Mouse (Mus musculus) heart, embryonic 11.5 days (tissue): ENCODE results near the gene Tns1. TPM values are rescaled to one million over a fixed set of nuclear protein-coding genes. Genes with fewer than 3 reads are reported as not detected.

Source experiments
- ATAC-seq: fragments of 200-750 bp; cut with Nextera tagmentation; replicated peaks from 2 replicates; pipeline ENCODE4 v1.8.0; 2017; ENCODE audit warnings: moderate library complexity; ENCODE audit not compliant: insufficient number of reproducible peaks, low FRiP score, low TSS enrichment
- H3K27ac ChIP-seq: fragments of 300-500 bp; sonication (generic); 2 replicates; pipeline ENCODE4 v1.5.1; 2014; ENCODE audit warnings: mild to moderate bottlenecking, low read depth, low read length
- H3K27me3 ChIP-seq: fragments of 300-500 bp; sonication (generic); 2 replicates; pipeline ENCODE4 v1.6.1; 2014; ENCODE audit warnings: mild to moderate bottlenecking, low read length, mixed read lengths; ENCODE audit not compliant: control insufficient read depth, insufficient read depth
- H3K36me3 ChIP-seq: fragments of 300-500 bp; sonication (generic); 2 replicates; pipeline ENCODE4 v1.6.1; 2014; ENCODE audit warnings: mild to moderate bottlenecking, low read length, moderate library complexity, mixed read lengths; ENCODE audit not compliant: control insufficient read depth, insufficient read depth
- H3K4me1 ChIP-seq: fragments of 300-500 bp; sonication (generic); 2 replicates; pipeline ENCODE4 v1.6.1; 2014; ENCODE audit warnings: low read length; ENCODE audit not compliant: control insufficient read depth, insufficient read depth
- H3K4me2 ChIP-seq: fragments of 300-500 bp; sonication (generic); 2 replicates; pipeline ENCODE4 v1.6.1; 2014; ENCODE audit warnings: mild to moderate bottlenecking, moderate library complexity
- H3K4me3 ChIP-seq: fragments of 300-500 bp; sonication (generic); 2 replicates; pipeline ENCODE4 v1.5.1; 2014; ENCODE audit warnings: low read depth, low read length
- H3K9ac ChIP-seq: fragments of 300-500 bp; sonication (generic); 2 replicates; pipeline ENCODE4 v1.6.1; 2014; ENCODE audit warnings: mild to moderate bottlenecking, low read depth, low read length, moderate library complexity
- H3K9me3 ChIP-seq: fragments of 300-500 bp; sonication (generic); replicated peaks from 2 replicates; pipeline ENCODE4 v1.6.1; 2016; ENCODE audit warnings: low read length; ENCODE audit not compliant: control insufficient read depth
- WGBS: fragments of 180-500 bp; shearing (Covaris S2); extraction: QIAGEN DNeasy Blood & Tissue Kit; methylation state at CpG from one replicate; pipeline ENCODE4 v1.1.7; 2014; ENCODE audit not compliant: insufficient replicate concordance; 5-methylcytosine and 5-hydroxymethylcytosine counted together
- polyA plus RNA-seq: library from polyadenylated mRNA; unstranded; fragments of >200 nt; fragmentation: Nextera tagmentation; extraction: Ambion mirVana; gene quantifications from 2 replicates; pipeline ENCODE4 v1.2.1, GENCODE M21; 2014

The Tns1 gene
- polyA plus RNA-seq, 1 experiment from 2014 or later: 75.6 TPM

DNA sequence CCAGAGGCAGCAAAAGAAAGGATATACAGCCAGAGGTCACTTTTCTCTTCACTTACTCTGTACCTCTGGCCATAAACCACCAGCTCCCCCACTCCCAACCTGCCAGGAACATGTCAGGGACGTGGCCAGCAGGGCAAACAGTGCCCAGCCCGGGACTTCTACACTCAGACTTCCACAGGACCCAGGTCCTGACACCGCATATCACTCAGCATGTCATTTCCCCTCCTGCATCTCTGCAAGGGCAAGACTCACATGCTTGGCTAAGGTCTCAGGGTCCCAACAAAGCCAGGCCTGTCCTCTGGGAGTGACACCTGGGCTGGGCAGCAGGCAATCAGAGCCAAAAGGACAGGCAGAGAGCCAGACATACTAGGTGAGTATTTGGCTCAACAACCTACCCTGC is 11.2 kb downstream of the Tns1 start:
- Histone ChIP-seq H3K9ac (no peak overlapping the region), H3K4me3 (no peak overlapping the region), H3K4me2 (no peak overlapping the region), H3K9me3 (no peaks in the 10 kb centered on the region), H3K27me3 (peaks cover 6% of the 10 kb centered on the region), H3K36me3 (no peaks in the 10 kb centered on the region), H3K4me1 (peaks cover 13% of the 10 kb centered on the region), H3K27ac (no peak overlapping the region)
- 44% methylated on average over 3 of the region's 3 CpGs for WGBS
- no peak for ATAC-seq

DNA sequence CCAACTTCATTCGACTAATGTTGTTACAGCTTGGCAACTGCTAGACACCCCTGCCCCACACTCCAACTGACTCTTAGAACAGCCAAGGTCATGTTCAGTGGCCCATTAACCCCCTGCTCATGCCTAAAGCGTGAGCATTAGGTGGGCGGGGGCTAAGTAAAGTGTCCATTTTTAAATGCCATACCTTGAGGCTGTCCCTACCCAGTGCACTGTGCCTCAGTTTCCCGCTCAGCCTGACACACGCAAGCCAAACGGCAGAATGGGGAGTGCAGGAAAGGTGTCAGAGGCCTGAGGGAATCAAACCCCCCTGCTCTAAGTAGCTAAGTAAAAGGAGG is 12.6 kb downstream of the Tns1 start:
- Histone ChIP-seq H3K27ac (no peak overlapping the region), H3K9me3 (no peaks in the 10 kb centered on the region), H3K9ac (no peak overlapping the region), H3K4me2 (no peak overlapping the region), H3K36me3 (no peaks in the 10 kb centered on the region), H3K27me3 (peaks cover 5% of the 10 kb centered on the region), H3K4me3 (no peak overlapping the region), H3K4me1 (peaks cover 16% of the 10 kb centered on the region)
- WGBS: 35% methylated on average over 6 of the region's 6 CpGs
- no peak for ATAC-seq

DNA sequence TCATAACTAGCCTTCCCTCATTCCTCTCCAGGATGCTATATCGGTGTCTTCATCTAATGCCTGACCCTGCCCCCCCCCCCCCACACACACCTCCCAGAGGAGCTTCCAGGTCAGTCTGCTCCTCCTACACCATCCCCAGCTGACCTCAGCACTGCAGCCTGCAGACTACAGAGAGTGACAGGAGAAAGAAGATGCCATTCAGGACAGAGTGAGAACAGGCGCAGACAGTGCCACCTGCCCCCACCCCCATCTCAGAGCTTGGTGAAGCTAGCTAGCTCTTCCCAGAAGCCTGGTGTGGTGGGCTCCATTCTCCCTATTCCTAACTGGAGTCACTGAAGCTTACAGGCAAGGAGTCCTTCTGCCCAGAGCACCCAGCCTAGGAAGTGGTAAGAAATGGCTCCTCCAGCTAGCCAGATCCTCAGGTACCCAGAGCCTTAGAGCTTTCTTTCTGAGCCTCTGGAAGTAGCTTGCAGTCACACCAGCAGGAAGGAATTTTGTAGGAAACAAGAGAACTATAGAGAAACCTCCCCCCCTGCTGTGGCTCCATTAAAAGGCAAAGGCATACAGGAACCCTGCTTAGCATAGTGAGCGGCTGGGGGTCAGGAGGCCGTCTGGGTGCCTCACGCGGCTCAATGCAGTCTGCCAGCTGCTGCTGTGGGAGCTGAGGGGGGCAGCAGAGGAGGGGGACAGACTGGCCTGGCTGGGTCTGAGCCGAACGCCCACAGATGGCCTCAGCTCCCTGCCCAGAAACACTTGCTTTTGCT is 13.1 kb downstream of the Tns1 start:
- 18% methylated on average over 8 of the region's 8 CpGs for WGBS
- Histone ChIP-seq H3K4me2 (no peak overlapping the region), H3K36me3 (no peaks in the 10 kb centered on the region), H3K27me3 (peaks cover 2% of the 10 kb centered on the region; the same call in 1 of the 2 replicates), H3K4me3 (no peak overlapping the region), H3K9me3 (no peaks in the 10 kb centered on the region), H3K4me1 (peaks cover 16% of the 10 kb centered on the region), H3K9ac (no peak overlapping the region), H3K27ac (no peak overlapping the region)
- 0 out of 2 replicates have a peak, but pooled peaks have one; percentile 41 for ATAC-seq

DNA sequence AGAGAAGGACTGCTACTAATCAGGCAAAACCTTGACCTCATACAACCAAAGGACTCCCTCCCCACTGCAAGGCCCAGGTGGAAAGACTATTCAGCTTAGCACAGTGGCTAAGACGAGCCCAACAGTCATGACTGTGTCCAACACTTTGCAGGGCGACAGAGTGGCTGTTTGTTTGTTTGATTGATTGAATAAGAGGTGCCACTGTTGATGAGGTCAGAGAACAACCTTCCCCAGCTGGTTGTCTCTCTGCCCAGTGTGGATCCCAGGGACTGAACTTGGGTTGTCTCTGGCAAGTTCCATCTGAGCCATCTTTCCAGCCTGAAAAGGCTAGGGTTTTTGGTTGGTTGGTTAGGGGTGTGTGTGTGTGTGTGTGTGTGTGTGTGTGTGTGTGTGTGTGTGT is 14.6 kb downstream of the Tns1 start:
- WGBS: 42% methylated on average over 2 of the region's 2 CpGs
- H3K27me3 ChIP-seq: peaks cover 2% of the 10 kb centered on the region; the same call in 1 of the 2 replicates
- ATAC-seq: no peak

DNA sequence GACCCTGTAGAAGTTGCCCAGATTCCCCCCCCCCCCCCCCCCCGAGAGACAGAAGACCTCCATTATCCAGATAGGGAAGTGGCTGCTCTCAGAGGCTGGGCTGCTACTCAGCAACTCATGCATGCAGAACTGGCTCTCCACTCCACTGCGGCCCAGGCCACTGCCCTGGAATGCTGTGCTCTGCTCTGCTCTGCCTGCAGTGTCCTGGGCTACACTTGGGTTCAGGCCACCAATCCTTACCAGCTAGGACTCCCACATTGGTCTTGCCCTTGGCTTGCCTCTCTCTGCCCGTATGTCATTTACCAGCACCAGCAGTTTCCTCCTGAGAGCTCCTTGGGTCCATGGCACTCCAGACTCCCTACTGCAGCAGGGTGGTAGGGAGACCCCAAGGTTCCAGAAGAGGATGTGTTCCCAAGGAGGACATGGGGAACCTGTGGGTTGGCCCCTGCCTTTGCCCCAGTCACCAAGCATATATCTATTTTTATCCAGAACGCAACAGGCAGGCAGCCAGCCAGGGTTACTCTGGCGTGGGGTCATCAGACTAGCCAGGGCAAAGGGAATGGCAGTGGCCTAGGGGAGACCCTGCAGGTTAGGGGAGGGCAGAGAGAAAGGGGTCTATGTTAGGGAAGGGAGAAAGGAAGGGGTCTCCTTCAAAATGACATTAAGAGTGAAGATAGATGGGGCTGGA is 16.2 kb downstream of the Tns1 start:
- H3K27ac ChIP-seq: no peak overlapping the region
- WGBS: 56% methylated on average over 5 of the region's 5 CpGs
- no peaks in the 10 kb centered on the region for H3K36me3 ChIP-seq
- no peak for ATAC-seq
- no peak overlapping the region for H3K4me2 ChIP-seq
- no peaks in the 10 kb centered on the region for H3K9me3 ChIP-seq
- H3K27me3 ChIP-seq: peaks cover 2% of the 10 kb centered on the region; the same call in 1 of the 2 replicates
- no peak overlapping the region for H3K4me3 ChIP-seq
- no peak overlapping the region for H3K9ac ChIP-seq
- H3K4me1 ChIP-seq: peaks cover 31% of the 10 kb centered on the region

More for the DNA sequence above, 14.6 kb downstream of the Tns1 start:
- Histone ChIP-seq H3K4me3 (no peak overlapping the region), H3K4me1 (peaks cover 16% of the 10 kb centered on the region), H3K9ac (no peak overlapping the region), H3K36me3 (no peaks in the 10 kb centered on the region), H3K9me3 (no peaks in the 10 kb centered on the region), H3K27ac (no peak overlapping the region), H3K4me2 (no peak overlapping the region)

DNA sequence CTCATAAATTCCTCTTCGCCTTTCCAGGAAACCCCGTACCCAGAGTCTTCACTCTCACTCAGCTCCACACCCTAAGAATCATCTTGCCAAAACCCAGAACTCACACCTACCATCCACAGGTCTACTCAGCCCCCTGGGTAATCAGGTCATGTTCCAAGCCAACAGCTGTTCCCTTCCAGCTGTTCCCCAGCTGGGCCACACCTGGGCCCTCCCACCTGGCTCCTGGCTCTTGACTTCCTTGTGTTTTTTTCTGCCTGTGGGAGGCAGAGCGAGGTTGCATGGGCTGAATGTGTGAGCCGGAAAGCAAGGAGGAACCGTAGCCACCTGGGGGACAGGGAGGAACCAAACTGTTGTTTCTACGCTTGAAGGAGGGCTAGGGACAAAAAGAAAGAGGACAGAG is 18.0 kb downstream of the Tns1 start:
- Histone ChIP-seq H3K4me3 (no peak overlapping the region), H3K4me1 (peaks cover 27% of the 10 kb centered on the region), H3K4me2 (no peak overlapping the region), H3K9ac (no peak overlapping the region), H3K9me3 (no peaks in the 10 kb centered on the region), H3K36me3 (no peaks in the 10 kb centered on the region), H3K27ac (no peak overlapping the region), H3K27me3 (peaks cover 5% of the 10 kb centered on the region; the same call in 1 of the 2 replicates)
- 73% methylated on average over 6 of the region's 6 CpGs for WGBS
- ATAC-seq: no peak

DNA sequence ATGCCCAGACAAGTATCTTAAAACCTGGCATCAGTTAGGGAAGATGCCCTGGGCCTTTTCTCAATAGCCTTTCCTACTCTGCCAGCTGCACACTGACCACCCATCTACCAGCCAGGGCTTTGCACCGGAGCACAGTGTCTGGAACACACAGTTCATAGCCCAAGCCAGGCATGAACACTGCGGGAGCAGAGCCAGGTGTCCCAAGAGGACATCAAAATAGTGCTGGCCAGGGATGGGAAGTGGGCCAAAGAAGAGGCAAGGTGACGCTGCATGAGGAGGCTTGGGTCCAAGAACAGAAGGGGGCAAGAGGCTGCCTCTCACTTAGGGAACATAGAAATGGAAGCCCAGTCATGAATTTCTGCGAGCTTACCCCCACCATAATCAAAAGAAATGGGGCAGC is 18.6 kb downstream of the Tns1 start:
- H3K27me3 ChIP-seq: peaks cover 6% of the 10 kb centered on the region
- WGBS: 84% methylated on average over 4 of the region's 4 CpGs
- H3K4me1 ChIP-seq: peaks cover 22% of the 10 kb centered on the region
- no peaks in the 10 kb centered on the region for H3K9me3 ChIP-seq
- ATAC-seq: no peak
- no peak overlapping the region for H3K27ac ChIP-seq
- H3K9ac ChIP-seq: no peak overlapping the region
- H3K4me2 ChIP-seq: no peak overlapping the region
- H3K36me3 ChIP-seq: no peaks in the 10 kb centered on the region
- no peak overlapping the region for H3K4me3 ChIP-seq

DNA sequence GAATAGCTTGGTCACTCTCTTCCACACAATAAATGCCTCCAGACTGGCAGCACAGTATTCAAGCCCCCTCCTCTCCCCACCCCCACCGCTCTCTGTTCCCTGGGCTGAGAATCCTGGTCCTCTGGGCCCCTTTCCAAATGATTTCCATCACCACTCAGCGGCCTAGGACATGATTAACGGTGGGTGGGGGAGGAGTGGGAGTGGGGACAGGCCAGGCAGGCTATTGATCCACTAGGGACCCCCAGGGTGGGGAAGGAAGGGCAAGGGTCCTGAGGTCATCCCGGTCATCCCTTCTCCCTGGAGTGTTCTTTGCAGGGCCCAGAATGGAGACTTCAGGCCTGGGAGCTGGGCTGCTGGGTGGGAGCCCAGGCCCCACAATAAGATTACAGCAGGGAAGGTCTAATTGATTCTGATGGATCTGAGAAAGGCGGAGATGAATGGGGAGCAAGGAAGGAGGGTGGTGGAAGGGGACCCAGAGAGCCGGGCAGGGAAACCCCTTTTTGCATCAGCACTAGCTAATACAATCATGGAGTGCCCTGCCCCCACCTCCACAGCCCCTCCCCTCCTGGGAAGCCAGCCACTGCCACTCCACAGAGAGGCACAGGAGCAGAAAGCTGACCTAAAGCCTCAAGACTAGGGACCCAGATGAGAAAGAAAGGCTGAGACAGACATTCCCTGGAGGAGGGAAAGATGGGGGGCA is 20.4 kb downstream of the Tns1 start:
- Histone ChIP-seq H3K9ac (no peak overlapping the region; the same call in 1 of the 2 replicates), H3K4me1 (peaks cover 31% of the 10 kb centered on the region)
- ATAC-seq: no peak

More for the DNA sequence above, 20.4 kb downstream of the Tns1 start:
- Histone ChIP-seq H3K36me3 (no peaks in the 10 kb centered on the region), H3K27me3 (peaks cover 21% of the 10 kb centered on the region), H3K4me3 (no peak overlapping the region), H3K27ac (no peak overlapping the region), H3K4me2 (no peak overlapping the region), H3K9me3 (no peaks in the 10 kb centered on the region)
- 35% methylated on average over 6 of the region's 6 CpGs for WGBS
